Mouse (Mus musculus) urinary bladder, postnatal 25 days (tissue): ENCODE measurements around the gene Nova1.
A peak's percentile ranks its signal among the peaks of the same experiment; 100 is the strongest.

Source experiments
- DNase-seq: peaks from one replicate; pipeline ENCODE4 v3.0.0; 2022; ENCODE audit warnings: low spot score

The Nova1 gene

GRCm38 (mm10) chr12:46818856-46819347 is at the start of gene Nova1:
Gene Nova1, minus strand, starts transcription at chr12:46818929.
- peak; percentile 28 for DNase-seq

- peak; percentile 86 for DNase-seq
Measured at GRCm38 (mm10) chr12:46819348-46820022, 756 bp upstream of the Nova1 start.

- DNase-seq, result peak; percentile 3
Measured at GRCm38 (mm10) chr12:46818021-46818855, 491 bp downstream of the Nova1 start.

GRCm38 (mm10) chr12:46817211-46817803 is 1.4 kb downstream of the Nova1 start:
- DNase-seq, result no peak

- DNase-seq, result no peak
Measured at GRCm38 (mm10) chr12:46816291-46816690, 2.4 kb downstream of the Nova1 start.

- no peak for DNase-seq
Measured at GRCm38 (mm10) chr12:46815697-46816096, 3.0 kb downstream of the Nova1 start.

GRCm38 (mm10) chr12:46814820-46815219 is 3.9 kb downstream of the Nova1 start:
- DNase-seq, result no peak

- no peak for DNase-seq
Measured at GRCm38 (mm10) chr12:46801311-46801710, 17.4 kb downstream of the Nova1 start.

- DNase-seq, result no peak
Measured at GRCm38 (mm10) chr12:46782301-46783280, 36.1 kb downstream of the Nova1 start.

- DNase-seq, result no peak
Measured at GRCm38 (mm10) chr12:46781481-46781880, 37.2 kb downstream of the Nova1 start.

- DNase-seq, result no peak
Measured at GRCm38 (mm10) chr12:46780983-46781382, 37.7 kb downstream of the Nova1 start.

- DNase-seq, result no peak
Measured at GRCm38 (mm10) chr12:46759450-46759849, 59.3 kb downstream of the Nova1 start.

GRCm38 (mm10) chr12:46754325-46754848 is 64.3 kb downstream of the Nova1 start:
- DNase-seq, result no peak

- no peak for DNase-seq
Measured at GRCm38 (mm10) chr12:46753096-46753495, 65.6 kb downstream of the Nova1 start.

GRCm38 (mm10) chr12:46733261-46733660 is 85.5 kb downstream of the Nova1 start:
- no peak for DNase-seq

GRCm38 (mm10) chr12:46731943-46732342 is 86.8 kb downstream of the Nova1 start:
- DNase-seq, result no peak

GRCm38 (mm10) chr12:46721914-46722313 is 96.8 kb downstream of the Nova1 start:
- DNase-seq, result no peak

- no peak for DNase-seq
Measured at GRCm38 (mm10) chr12:46719076-46719475, 99.7 kb downstream of the Nova1 start.

- no peak for DNase-seq
Measured at GRCm38 (mm10) chr12:46710094-46710493, 108.6 kb downstream of the Nova1 start.

GRCm38 (mm10) chr12:46709475-46709874 is 109.3 kb downstream of the Nova1 start:
- DNase-seq, result no peak

GRCm38 (mm10) chr12:46700202-46700601 is 118.5 kb downstream of the Nova1 start:
- no peak for DNase-seq
